Mouse (Mus musculus): ENCODE data around the gene Rpl26. TPM values are rescaled to one million over a fixed set of nuclear protein-coding genes. Genes with fewer than 3 reads are reported as not detected.
A peak's percentile ranks its signal among the peaks of the same experiment; 100 is the strongest.

Rpl26 gene
- polyA plus RNA-seq, 1 experiment from 2014 or later = 732 TPM

GRCm38 (mm10) chr11:68859943-68860593, 41.3 kb upstream of the Rpl26 start:
- 75% methylated on average over 8 of the region's 8 CpGs for WGBS
- H3K27me3 ChIP-seq (ENCODE audit: control insufficient read depth, insufficient read depth, low read length) = no peaks in the 10 kb centered on the region
- H3K9ac ChIP-seq (ENCODE audit: low read length) = no peak overlapping the region
- H3K4me2 ChIP-seq (ENCODE audit: low read length) = no peak overlapping the region
- H3K4me3 ChIP-seq (ENCODE audit: control insufficient read depth in 1 of 2, insufficient read depth in 1 of 2, low read depth in 1 of 2, low read length in 2 of 2) = no peak overlapping the region
- H3K36me3 ChIP-seq (ENCODE audit: control insufficient read depth, insufficient read depth, low read length) = no peaks in the 10 kb centered on the region
- no peaks in the 10 kb centered on the region for H3K9me3 ChIP-seq (ENCODE audit: control insufficient read depth, low read length)
- H3K27ac ChIP-seq (replicated peaks in 1 of 2; ENCODE audit: control insufficient read depth in 1 of 2, insufficient read depth in 1 of 2, low read depth in 2 of 2, low read length in 2 of 2) = no peak overlapping the region
- ATAC-seq (ENCODE audit: insufficient number of reproducible peaks, insufficient read depth, low FRiP score, low read depth) = no peak
- peaks cover 10 to 13% of the 10 kb centered on the region in 2 experiments for H3K4me1 ChIP-seq (ENCODE audit: control insufficient read depth in 2 of 2, insufficient read depth in 2 of 2, low read length in 2 of 2)

DNA sequence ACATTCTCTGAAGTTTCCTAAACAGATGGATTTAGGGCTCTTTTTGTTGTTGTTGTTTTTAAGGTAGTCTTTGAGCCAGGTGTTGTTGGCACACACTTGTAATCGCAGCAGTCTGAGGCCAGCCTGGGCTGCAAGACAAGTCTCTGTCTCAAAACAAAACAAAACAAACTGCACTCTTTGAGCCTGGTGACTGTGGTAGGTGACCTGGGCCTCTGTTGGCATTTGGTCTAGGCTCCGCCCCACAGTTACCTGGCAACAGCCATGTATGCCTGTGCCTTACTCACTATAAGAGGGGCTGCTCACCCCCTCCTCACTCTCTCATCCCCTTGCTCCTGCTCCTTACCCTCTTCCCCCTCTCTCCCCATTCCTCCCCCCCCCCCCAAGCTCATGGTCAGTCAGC, 39.1 kb upstream of the Rpl26 start:
- no peak for ATAC-seq (ENCODE audit: insufficient number of reproducible peaks, insufficient read depth, low FRiP score, low read depth)
- H3K4me2 ChIP-seq (ENCODE audit: low read length) = no peak overlapping the region
- H3K4me1 ChIP-seq (ENCODE audit: control insufficient read depth in 2 of 2, insufficient read depth in 2 of 2, low read length in 2 of 2) = peaks cover 10 to 22% of the 10 kb centered on the region in 2 experiments
- H3K9ac ChIP-seq (ENCODE audit: low read length) = no peak overlapping the region
- no peak overlapping the region for H3K27ac ChIP-seq (replicated peaks in 1 of 2; ENCODE audit: control insufficient read depth in 1 of 2, insufficient read depth in 1 of 2, low read depth in 2 of 2, low read length in 2 of 2)
- H3K36me3 ChIP-seq (ENCODE audit: control insufficient read depth, insufficient read depth, low read length) = no peaks in the 10 kb centered on the region
- H3K27me3 ChIP-seq (ENCODE audit: control insufficient read depth, insufficient read depth, low read length) = no peaks in the 10 kb centered on the region
- no peaks in the 10 kb centered on the region for H3K9me3 ChIP-seq (ENCODE audit: control insufficient read depth, low read length)
- H3K4me3 ChIP-seq (ENCODE audit: control insufficient read depth in 1 of 2, insufficient read depth in 1 of 2, low read depth in 1 of 2, low read length in 2 of 2) = no peak overlapping the region
- 88% methylated on average over 2 of the region's 2 CpGs for WGBS

DNA sequence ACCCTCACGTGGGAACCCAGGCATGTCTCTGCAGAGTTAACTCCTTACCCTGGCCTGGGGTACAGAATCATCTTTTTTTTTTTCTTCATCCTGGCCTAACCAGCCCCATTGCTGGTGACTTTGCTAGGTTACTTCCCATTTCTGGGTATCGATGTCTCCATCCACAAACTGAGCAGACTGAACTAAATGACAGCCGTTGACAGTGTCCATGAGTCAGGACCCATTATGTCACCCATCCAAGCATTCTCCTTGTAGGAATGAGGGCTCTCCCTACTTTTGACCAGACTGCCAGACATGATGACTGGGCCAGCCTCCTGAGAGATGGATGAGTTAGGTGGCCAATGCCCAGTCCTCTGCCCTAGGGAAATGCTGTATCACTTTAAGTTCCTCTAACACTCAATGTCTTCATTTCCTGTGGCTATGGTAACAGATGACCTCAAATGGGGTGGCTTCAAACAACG, 37.7 kb upstream of the Rpl26 start:
- no peak for ATAC-seq (ENCODE audit: insufficient number of reproducible peaks, insufficient read depth, low FRiP score, low read depth)
- H3K4me1 ChIP-seq (ENCODE audit: control insufficient read depth in 2 of 2, insufficient read depth in 2 of 2, low read length in 2 of 2) = peaks cover 10 to 22% of the 10 kb centered on the region in 2 experiments
- H3K27me3 ChIP-seq (ENCODE audit: control insufficient read depth, insufficient read depth, low read length) = no peaks in the 10 kb centered on the region
- no peak overlapping the region for H3K4me3 ChIP-seq (ENCODE audit: control insufficient read depth in 1 of 2, insufficient read depth in 1 of 2, low read depth in 1 of 2, low read length in 2 of 2)
- H3K36me3 ChIP-seq (ENCODE audit: control insufficient read depth, insufficient read depth, low read length) = no peaks in the 10 kb centered on the region
- H3K9me3 ChIP-seq (ENCODE audit: control insufficient read depth, low read length) = no peaks in the 10 kb centered on the region
- WGBS = 56% methylated on average over 4 of the region's 4 CpGs
- peak overlapping the region in 1 of 2 experiments; percentile 25; a peak in 1 of 4 replicates for H3K27ac ChIP-seq (replicated peaks in 1 of 2; ENCODE audit: control insufficient read depth in 1 of 2, insufficient read depth in 1 of 2, low read depth in 2 of 2, low read length in 2 of 2)
- H3K9ac ChIP-seq (ENCODE audit: low read length) = no peak overlapping the region
- no peak overlapping the region for H3K4me2 ChIP-seq (ENCODE audit: low read length)

GRCm38 (mm10) chr11:68864544-68865189, 36.7 kb upstream of the Rpl26 start:
- H3K27me3 ChIP-seq (ENCODE audit: control insufficient read depth, insufficient read depth, low read length) = no peaks in the 10 kb centered on the region
- peak overlapping the region; percentile 39 for H3K4me2 ChIP-seq (ENCODE audit: low read length)
- no peaks in the 10 kb centered on the region for H3K36me3 ChIP-seq (ENCODE audit: control insufficient read depth, insufficient read depth, low read length)
- H3K27ac ChIP-seq (replicated peaks in 1 of 2; ENCODE audit: control insufficient read depth in 1 of 2, insufficient read depth in 1 of 2, low read depth in 2 of 2, low read length in 2 of 2) = peak overlapping the region; percentile 25 to 29; a peak in 2 of 4 replicates
- H3K4me1 ChIP-seq (ENCODE audit: control insufficient read depth in 2 of 2, insufficient read depth in 2 of 2, low read length in 2 of 2) = peaks cover 10 to 22% of the 10 kb centered on the region in 2 experiments
- no peaks in the 10 kb centered on the region for H3K9me3 ChIP-seq (ENCODE audit: control insufficient read depth, low read length)
- peak; percentile 50; the same call in 1 of the 2 replicates for ATAC-seq (ENCODE audit: insufficient number of reproducible peaks, insufficient read depth, low FRiP score, low read depth)
- 10% methylated on average over 9 of the region's 9 CpGs for WGBS
- no peak overlapping the region for H3K9ac ChIP-seq (ENCODE audit: low read length)
- no peak overlapping the region for H3K4me3 ChIP-seq (ENCODE audit: control insufficient read depth in 1 of 2, insufficient read depth in 1 of 2, low read depth in 1 of 2, low read length in 2 of 2)

DNA sequence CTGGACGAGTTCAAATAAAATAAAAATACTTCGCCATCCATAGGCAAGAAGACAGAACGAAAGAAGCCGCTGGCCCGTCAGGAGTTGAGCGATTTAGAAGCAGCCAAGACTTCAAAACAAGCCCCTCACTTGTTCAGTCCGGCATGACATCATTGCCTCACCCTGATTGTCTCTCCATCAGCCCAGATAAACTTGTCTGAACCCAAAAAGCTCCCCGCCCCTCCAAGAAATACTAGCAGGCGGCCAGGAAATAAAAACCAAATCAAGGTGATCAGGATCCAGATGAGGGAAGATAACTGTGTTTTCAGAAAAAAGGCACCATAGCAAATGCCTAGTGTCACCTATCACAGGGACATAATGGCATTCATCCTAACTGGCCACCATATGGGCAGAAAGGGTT, 30.1 kb upstream of the Rpl26 start:
- Histone ChIP-seq H3K9me3 (ENCODE audit: control insufficient read depth, low read length) (no peaks in the 10 kb centered on the region), H3K9ac (ENCODE audit: low read length) (no peak overlapping the region), H3K36me3 (ENCODE audit: control insufficient read depth, insufficient read depth, low read length) (no peaks in the 10 kb centered on the region), H3K4me1 (ENCODE audit: control insufficient read depth in 2 of 2, insufficient read depth in 2 of 2, low read length in 2 of 2) (peaks cover 4 to 9% of the 10 kb centered on the region in 2 experiments; a peak in 3 of 4 replicates), H3K27me3 (ENCODE audit: control insufficient read depth, insufficient read depth, low read length) (no peaks in the 10 kb centered on the region), H3K4me2 (ENCODE audit: low read length) (no peak overlapping the region), H3K4me3 (ENCODE audit: control insufficient read depth in 1 of 2, insufficient read depth in 1 of 2, low read depth in 1 of 2, low read length in 2 of 2) (no peak overlapping the region), H3K27ac (replicated peaks in 1 of 2; ENCODE audit: control insufficient read depth in 1 of 2, insufficient read depth in 1 of 2, low read depth in 2 of 2, low read length in 2 of 2) (no peak overlapping the region)
- WGBS = 70% methylated on average over 9 of the region's 9 CpGs
- ATAC-seq (ENCODE audit: insufficient number of reproducible peaks, insufficient read depth, low FRiP score, low read depth) = no peak

DNA sequence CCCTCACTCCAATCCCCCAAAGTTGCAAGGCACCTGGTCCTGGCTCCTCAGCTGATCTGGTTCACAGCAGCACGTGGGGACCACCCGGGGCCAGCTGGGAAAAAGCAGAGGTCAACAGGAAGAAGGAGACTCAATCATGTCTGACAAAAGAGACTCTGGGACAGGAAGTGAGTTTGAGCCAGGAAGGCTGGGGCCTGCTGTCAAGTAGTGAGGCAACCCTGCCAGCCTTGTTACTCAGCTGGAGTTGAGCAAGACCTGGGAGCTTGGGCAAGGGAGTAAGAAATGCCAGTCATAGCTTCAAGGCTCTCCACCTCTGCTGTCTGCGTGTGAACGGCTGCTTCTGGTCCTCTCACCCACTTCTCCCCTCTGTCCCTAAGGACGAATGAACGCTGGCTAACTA, 29.6 kb upstream of the Rpl26 start, which contains the start of gene Ndel1:
Gene Ndel1, minus strand, starts transcription at position 111 of the 400 bp plus-strand sequence.
- Histone ChIP-seq H3K9me3 (ENCODE audit: control insufficient read depth, low read length) (no peaks in the 10 kb centered on the region), H3K9ac (ENCODE audit: low read length) (no peak within 1 kb of the TSS)

DNA sequence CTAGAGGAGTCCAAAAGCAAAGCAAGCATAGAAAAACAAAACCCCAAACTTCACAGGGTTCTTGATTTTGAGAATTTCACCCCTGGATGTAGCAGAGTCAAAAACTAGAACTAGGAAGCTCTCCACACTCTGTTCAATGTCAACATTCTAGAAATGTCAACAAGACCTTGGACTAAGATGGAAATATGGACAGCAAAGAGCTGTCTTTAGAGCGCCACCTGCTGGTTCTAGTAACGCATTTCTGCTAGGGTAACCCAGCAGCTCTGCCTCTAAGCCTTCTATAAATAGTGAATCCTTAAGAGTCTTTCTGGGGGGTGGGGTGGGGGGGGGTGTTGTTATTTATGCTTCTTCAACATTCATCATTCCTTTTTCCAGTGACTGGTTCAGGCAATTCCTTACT, 26.5 kb upstream of the Rpl26 start:
- Histone ChIP-seq H3K4me2 (ENCODE audit: low read length) (no peak overlapping the region), H3K9me3 (ENCODE audit: control insufficient read depth, low read length) (no peaks in the 10 kb centered on the region), H3K4me1 (ENCODE audit: control insufficient read depth in 2 of 2, insufficient read depth in 2 of 2, low read length in 2 of 2) (peaks cover 4 to 9% of the 10 kb centered on the region in 2 experiments; a peak in 3 of 4 replicates), H3K27me3 (ENCODE audit: control insufficient read depth, insufficient read depth, low read length) (no peaks in the 10 kb centered on the region), H3K9ac (ENCODE audit: low read length) (no peak overlapping the region), H3K36me3 (ENCODE audit: control insufficient read depth, insufficient read depth, low read length) (no peaks in the 10 kb centered on the region), H3K27ac (replicated peaks in 1 of 2; ENCODE audit: control insufficient read depth in 1 of 2, insufficient read depth in 1 of 2, low read depth in 2 of 2, low read length in 2 of 2) (no peak overlapping the region), H3K4me3 (ENCODE audit: control insufficient read depth in 1 of 2, insufficient read depth in 1 of 2, low read depth in 1 of 2, low read length in 2 of 2) (no peak overlapping the region)
- WGBS = 0% methylated on average over 2 of the region's 2 CpGs
- ATAC-seq (ENCODE audit: insufficient number of reproducible peaks, insufficient read depth, low FRiP score, low read depth) = no peak

More for the DNA sequence above, 29.6 kb upstream of the Rpl26 start, which contains the start of gene Ndel1:
- Histone ChIP-seq H3K27me3 (ENCODE audit: control insufficient read depth, insufficient read depth, low read length) (no peaks in the 10 kb centered on the region), H3K4me2 (ENCODE audit: low read length) (no peak within 1 kb of the TSS), H3K36me3 (ENCODE audit: control insufficient read depth, insufficient read depth, low read length) (no peaks in the 10 kb centered on the region), H3K4me3 (ENCODE audit: control insufficient read depth in 1 of 2, insufficient read depth in 1 of 2, low read depth in 1 of 2, low read length in 2 of 2) (no peak within 1 kb of the TSS), H3K4me1 (ENCODE audit: control insufficient read depth in 2 of 2, insufficient read depth in 2 of 2, low read length in 2 of 2) (peaks cover 4 to 9% of the 10 kb centered on the region in 2 experiments; a peak in 3 of 4 replicates), H3K27ac (replicated peaks in 1 of 2; ENCODE audit: control insufficient read depth in 1 of 2, insufficient read depth in 1 of 2, low read depth in 2 of 2, low read length in 2 of 2) (no peak within 1 kb of the TSS; a peak in 1 of 4 replicates)
- peak; percentile 24; the same call in 1 of the 2 replicates for ATAC-seq (ENCODE audit: insufficient number of reproducible peaks, insufficient read depth, low FRiP score, low read depth)
- WGBS = 46% methylated on average over 6 of the region's 6 CpGs

All from heart, embryonic 14.5 days (tissue).